Mouse (Mus musculus): ENCODE measurements at regions not wholly inside any gene's neighbourhood (a gene's known extent, or its start where the extent isn't known, plus 50 kb on each side); places are given as distances from the start of the nearest gene placed in this dataset.

GRCm38 (mm10) chr10:21764090-21764489, 117.9 kb upstream of the Sgk1 start:
- TF ChIP-seq POLR2A (IDR thresholded peaks at IDR 0.05; ENCODE audit: low read depth, low read length) (no peak), CTCF (conservative IDR thresholded peaks at IDR 0.05 in 1 of 2, IDR thresholded peaks at IDR 0.05 in 1 of 2; ENCODE audit: low read depth in 2 of 2, low read length in 2 of 2) (no peak), SIN3A (IDR thresholded peaks at IDR 0.05; ENCODE audit: low read length) (no peak), ZNF384 (IDR thresholded peaks at IDR 0.05; ENCODE audit: low read depth, low read length) (no peak), USF1 (IDR thresholded peaks at IDR 0.05; ENCODE audit: low read depth, low read length) (no peak), JUND (conservative IDR thresholded peaks at IDR 0.05; ENCODE audit: low read depth, low read length) (no peak)

All from CH12.LX (cell line).